In genomic region chr15:83555161-83555974, GRCm38 (mm10) we compare ENCODE assay signal across 8 mouse cellular contexts. TPM values are rescaled to one million over a fixed set of nuclear protein-coding genes. Genes with fewer than 3 reads are reported as not detected.
DNase-seq lines count a peak whose midpoint lies in the region; ATAC-seq lines count a peak whose summit lies in the region.

No protein-coding gene starts in this region.

- peak; percentile 91 for ATAC-seq in megakaryocyte, adult 5-6 weeks (ENCODE audit: poor library complexity, severe bottlenecking)

- DNase-seq in adrenal gland, adult (ENCODE audit: inconsistent age in 2 of 2, low spot score in 1 of 2), result peak; percentile 90 to 96
- DNase-seq in embryo, embryonic 10 days (ENCODE audit: low spot score), result peak; percentile 97
- peak; percentile 82 for DNase-seq in gastrocnemius, postnatal 10 days
- peak; percentile 93 for DNase-seq in induced T-regulatory cell, adult 2 months (ENCODE audit: low read depth)
- DNase-seq in left cerebral cortex, adult 8-10 months (ENCODE audit: low spot score in 2 of 2), result peak; percentile 78 to 80
- DNase-seq in right cerebral cortex, adult 18-20 months, result peak; percentile 87
- peak; percentile 79 for DNase-seq in urinary bladder, adult 2 months (ENCODE audit: low spot score)

RNA-seq across cellular contexts. Expression of gene Tspo, which starts 8.0 kb away (rescaled TPM):
- 10 to 100 TPM; 30.3 to 33.8 TPM for total RNA-seq in gastrocnemius, postnatal 10 days (2021)
- total RNA-seq in left cerebral cortex, adult 8-10 months (2022), result 10 to 100 TPM in 3 of 4 experiments, 1 to 10 TPM in 1; 8.7 to 12.8 (median 10.5) TPM
- total RNA-seq in megakaryocyte, adult 5-6 weeks (2015), result 184 and 209 TPM in 2 replicates
- total RNA-seq in megakaryocyte, adult 5-6 weeks (2017), result 112 and 119 TPM in 2 replicates
- polyA plus RNA-seq in urinary bladder, adult 2 months (2012; rRNA removed), result 214 and 260 TPM in 2 replicates

RNA-seq across cellular contexts. Expression of gene Mcat, which starts 8.2 kb away (rescaled TPM):
- total RNA-seq in gastrocnemius, postnatal 10 days (2021), result 10 to 100 TPM; 22.7 to 29.3 TPM
- total RNA-seq in left cerebral cortex, adult 8-10 months (2022), result 10 to 100 TPM; 21.5 to 30.0 (median 28.1) TPM
- total RNA-seq in megakaryocyte, adult 5-6 weeks (2015), result 4.3 and 5.2 TPM in 2 replicates
- total RNA-seq in megakaryocyte, adult 5-6 weeks (2017), result 7.0 and 8.0 TPM in 2 replicates
- polyA plus RNA-seq in urinary bladder, adult 2 months (2012; rRNA removed), result 22.5 and 23.5 TPM in 2 replicates

RNA-seq across cellular contexts. Expression of gene Bik, which starts 28.7 kb away (rescaled TPM):
- total RNA-seq in gastrocnemius, postnatal 10 days (2021), result 1 to 10 TPM; 2.0 to 3.3 TPM
- under 1 TPM in 3 of 4 experiments, not detected in 1; 0.40 to 0.70 (median 0.54) TPM for total RNA-seq in left cerebral cortex, adult 8-10 months (2022)
- total RNA-seq in megakaryocyte, adult 5-6 weeks (2015), result 0.41 TPM in 1 of 2 replicates, not detected in the other
- total RNA-seq in megakaryocyte, adult 5-6 weeks (2017), result 0.40 TPM in 1 of 2 replicates, not detected in the other
- 20.2 and 22.4 TPM in 2 replicates for polyA plus RNA-seq in urinary bladder, adult 2 months (2012; rRNA removed)

RNA-seq across cellular contexts. Expression of gene Ttll12, which starts 39.6 kb away (rescaled TPM):
- 10 to 100 TPM in 1 of 2 experiments, 1 to 10 TPM in 1; 9.4 to 13.0 TPM for total RNA-seq in gastrocnemius, postnatal 10 days (2021)
- total RNA-seq in left cerebral cortex, adult 8-10 months (2022), result 10 to 100 TPM in 1 of 4 experiments, 1 to 10 TPM in 3; 9.3 to 10.6 (median 10.0) TPM
- total RNA-seq in megakaryocyte, adult 5-6 weeks (2015), result 5.9 and 6.1 TPM in 2 replicates
- total RNA-seq in megakaryocyte, adult 5-6 weeks (2017), result 3.0 and 6.5 TPM in 2 replicates
- polyA plus RNA-seq in urinary bladder, adult 2 months (2012; rRNA removed), result 11.2 and 11.7 TPM in 2 replicates

RNA-seq across cellular contexts. Expression of gene Ttll1, which starts 44.7 kb away (rescaled TPM):
- 1 to 10 TPM; 5.2 to 6.3 TPM for total RNA-seq in gastrocnemius, postnatal 10 days (2021)
- total RNA-seq in left cerebral cortex, adult 8-10 months (2022), result 10 to 100 TPM; 48.1 to 53.0 (median 49.1) TPM
- total RNA-seq in megakaryocyte, adult 5-6 weeks (2015), result 3.6 and 3.8 TPM in 2 replicates
- 3.2 and 4.4 TPM in 2 replicates for total RNA-seq in megakaryocyte, adult 5-6 weeks (2017)
- 15.1 and 23.2 TPM in 2 replicates for polyA plus RNA-seq in urinary bladder, adult 2 months (2012; rRNA removed)

Comparison
In these comparisons a context has a peak if more than half of its experiments do, and no peak if none do; other contexts are left out.
1. Peak in every context shown above with its lines: DNase-seq and ATAC-seq.